Mouse (Mus musculus) megakaryocyte, adult 5-6 weeks (primary cell): ENCODE measurements at regions not wholly inside any gene's neighbourhood (a gene's known extent, or its start where the extent isn't known, plus 50 kb on each side); places are given as distances from the start of the nearest gene placed in this dataset.

Experiments used
- ATAC-seq: 2 replicates; pipeline ENCODE4 v1.8.0; 2016; ENCODE audit warnings: mild to moderate bottlenecking, inconsistent platforms; ENCODE audit not compliant: poor library complexity, severe bottlenecking

- no peak for ATAC-seq
Observed at GRCm38 (mm10) chr16:42808864-42809263, 66.8 kb upstream of the Zbtb20 start.

- ATAC-seq = no peak
Observed at GRCm38 (mm10) chr16:42807536-42807935, 68.1 kb upstream of the Zbtb20 start.

GRCm38 (mm10) chr16:42803609-42804008 lies 72.1 kb upstream of the Zbtb20 start:
- ATAC-seq = no peak

- ATAC-seq = no peak
Observed at GRCm38 (mm10) chr16:42792571-42792970, 83.1 kb upstream of the Zbtb20 start.

GRCm38 (mm10) chr16:42784712-42785111 lies 91.0 kb upstream of the Zbtb20 start:
- peak; percentile 43 for ATAC-seq

- no peak for ATAC-seq
Observed at GRCm38 (mm10) chr16:42784031-42784430, 91.7 kb upstream of the Zbtb20 start.

- peak; percentile 78 for ATAC-seq
Observed at GRCm38 (mm10) chr16:42782091-42782679, 93.5 kb upstream of the Zbtb20 start.

GRCm38 (mm10) chr16:42781096-42782071 lies 94.3 kb upstream of the Zbtb20 start:
- no peak for ATAC-seq

- ATAC-seq = no peak
Observed at GRCm38 (mm10) chr16:42779957-42780356, 95.7 kb upstream of the Zbtb20 start.

- ATAC-seq = no peak
Observed at GRCm38 (mm10) chr16:42772640-42773039, 103.0 kb upstream of the Zbtb20 start.

- no peak for ATAC-seq
Observed at GRCm38 (mm10) chr16:42770199-42770598, 105.5 kb upstream of the Zbtb20 start.

- ATAC-seq = no peak
Observed at GRCm38 (mm10) chr16:42748681-42749080, 127.0 kb upstream of the Zbtb20 start.

- ATAC-seq = no peak
Observed at GRCm38 (mm10) chr16:42745943-42746675, 129.6 kb upstream of the Zbtb20 start.

GRCm38 (mm10) chr16:42743538-42743937 lies 132.1 kb upstream of the Zbtb20 start:
- ATAC-seq = no peak

- no peak for ATAC-seq
Observed at GRCm38 (mm10) chr16:42743120-42743519, 132.6 kb upstream of the Zbtb20 start.

GRCm38 (mm10) chr16:42727826-42728225 lies 147.9 kb upstream of the Zbtb20 start:
- ATAC-seq = no peak

- ATAC-seq = no peak
Observed at GRCm38 (mm10) chr16:42719915-42720314, 155.8 kb upstream of the Zbtb20 start.

- no peak for ATAC-seq
Observed at GRCm38 (mm10) chr16:42718452-42718851, 157.2 kb upstream of the Zbtb20 start.

- no peak for ATAC-seq
Observed at GRCm38 (mm10) chr16:42717828-42718412, 157.8 kb upstream of the Zbtb20 start.

GRCm38 (mm10) chr16:42717075-42717827 lies 158.4 kb upstream of the Zbtb20 start:
- ATAC-seq = no peak
